In the genomic region with DNA sequence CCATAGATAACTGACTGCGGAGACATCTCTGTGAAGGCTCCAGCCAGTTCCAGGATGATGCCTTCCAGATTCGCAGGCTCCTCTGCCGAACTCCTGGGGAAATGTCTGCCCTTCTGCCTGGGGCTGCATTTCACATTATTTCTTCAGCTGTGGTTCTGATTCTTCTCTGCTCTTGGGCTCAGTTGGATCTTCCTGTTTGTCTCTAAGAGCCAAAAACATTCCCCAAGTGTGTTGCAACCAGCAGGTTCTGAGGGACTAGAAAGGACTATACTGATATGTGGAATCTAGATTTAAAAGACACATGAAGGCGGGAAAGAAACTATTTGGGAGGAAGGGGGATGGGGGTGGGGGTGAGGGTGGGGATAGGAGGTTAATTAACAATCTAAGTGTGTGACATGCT, we compare ENCODE assay signal across 20 mouse cellular contexts.
DNase-seq lines count a peak whose midpoint lies in the region; ATAC-seq and TF ChIP-seq lines count a peak whose summit lies in the region.
"Had no signal": no experiment of that assay in that cellular context is flagged by ENCODE, and none has a peak within 500 bp of the region (broad histone marks: within the 10 kb centered on the region; RNA-seq: fewer than 3 reads in every experiment).

No protein-coding gene starts in this region.

- no peak overlapping the region for H3K4me3 ChIP-seq in kidney, adult 2 months (ENCODE audit: insufficient read depth, low read depth, low read length)
- no peak overlapping the region for H3K4me3 ChIP-seq in limb, embryonic 15.5 days
- H3K4me3 ChIP-seq: hindbrain, embryonic 10.5 days; limb, embryonic 13.5 days; liver, embryonic 15.5 days; midbrain, embryonic 15.5 days; neural tube, embryonic 12.5 days; stomach, embryonic 15.5 days had no signal

- intact Hi-C loops in heart, postnatal 36 days (cut with DNase I): no loop called here

- WGBS in kidney, adult 2 months: 79% methylated on average over 4 of the region's 4 CpGs
- WGBS in limb, embryonic 15.5 days: 74% methylated on average over 4 of the region's 4 CpGs

- H3K27ac ChIP-seq in kidney, adult 2 months (ENCODE audit: insufficient read depth, low read depth, low read length): peak overlapping the region; percentile 3; the same call in 1 of the 2 replicates
- peak overlapping the region; percentile 76 for H3K27ac ChIP-seq in limb, embryonic 15.5 days
- H3K27ac ChIP-seq: hindbrain, embryonic 10.5 days; liver, embryonic 15.5 days; midbrain, embryonic 15.5 days; neural tube, embryonic 12.5 days; stomach, embryonic 15.5 days had no signal

- H3K9ac ChIP-seq in limb, embryonic 15.5 days: no peak overlapping the region
- H3K9ac ChIP-seq: limb, embryonic 13.5 days; liver, embryonic 15.5 days; midbrain, embryonic 15.5 days; neural tube, embryonic 12.5 days; stomach, embryonic 15.5 days had no signal

- no peaks in the 10 kb centered on the region for H3K36me3 ChIP-seq in kidney, adult 2 months (ENCODE audit: control insufficient read depth, insufficient read depth, low read length)
- no peaks in the 10 kb centered on the region for H3K36me3 ChIP-seq in limb, embryonic 15.5 days
- H3K36me3 ChIP-seq: G1E; hindbrain, embryonic 10.5 days; limb, embryonic 13.5 days; liver, embryonic 15.5 days; midbrain, embryonic 15.5 days; neural tube, embryonic 12.5 days; stomach, embryonic 15.5 days had no signal

- ATAC-seq in limb, embryonic 15.5 days (ENCODE audit: insufficient number of reproducible peaks, low FRiP score, low TSS enrichment, low read depth): no peak
- ATAC-seq: midbrain, embryonic 15.5 days; Patski had no signal

- H3K27me3 ChIP-seq in kidney, adult 2 months (replicated peaks; ENCODE audit: control insufficient read depth, insufficient read depth, low read length): no peaks in the 10 kb centered on the region
- no peaks in the 10 kb centered on the region; the same call in 1 of the 2 replicates for H3K27me3 ChIP-seq in limb, embryonic 15.5 days
- H3K27me3 ChIP-seq: limb, embryonic 13.5 days; liver, embryonic 15.5 days; midbrain, embryonic 15.5 days; neural tube, embryonic 12.5 days; Patski; stomach, embryonic 15.5 days had no signal

- DNase-seq in heart, adult 11 months: peak; percentile 90
- DNase-seq in heart, postnatal 36 days: no peak
- DNase-seq in kidney, adult 2 months: peak; percentile 9
- DNase-seq in kidney, postnatal 10 days: no peak
- DNase-seq in adipocyte (ENCODE audit: low spot score): peak; percentile 28
- no peak for DNase-seq in cerebellum, postnatal 25 days
- DNase-seq: adrenal gland, adult 8-10 months; cerebellum, postnatal 36 days; embryo, embryonic 11 days; kidney, adult 8-10 months; thymus, postnatal 25 days had no signal

- no peak for TF ChIP-seq POLR2A in kidney, adult 2 months (IDR thresholded peaks at IDR 0.05; ENCODE audit: low read depth, low read length)

- H3K4me2 ChIP-seq in limb, embryonic 15.5 days: no peak overlapping the region
- H3K4me2 ChIP-seq: limb, embryonic 13.5 days; liver, embryonic 15.5 days; midbrain, embryonic 15.5 days; neural tube, embryonic 12.5 days; stomach, embryonic 15.5 days had no signal

- no peak for TF ChIP-seq CTCF in kidney, adult 2 months (conservative IDR thresholded peaks at IDR 0.05; ENCODE audit: insufficient read depth, insufficient read length, low read depth, low read length)

- H3K4me1 ChIP-seq in kidney, adult 2 months (ENCODE audit: control insufficient read depth, insufficient read depth, low read length): no peaks in the 10 kb centered on the region
- peaks cover 37% of the 10 kb centered on the region for H3K4me1 ChIP-seq in limb, embryonic 15.5 days
- H3K4me1 ChIP-seq: liver, embryonic 15.5 days had no signal

- no peaks in the 10 kb centered on the region for H3K9me3 ChIP-seq in limb, embryonic 15.5 days
- H3K9me3 ChIP-seq: G1E; hindbrain, embryonic 10.5 days; limb, embryonic 13.5 days; liver, embryonic 15.5 days; midbrain, embryonic 15.5 days; neural tube, embryonic 12.5 days; stomach, embryonic 15.5 days had no signal

Comparison
In these comparisons a context has a peak if more than half of its experiments do, and no peak if none do; other contexts are left out.
1. DNase-seq: peak in heart, adult 11 months (single experiment), kidney, adult 2 months (single experiment) and adipocyte (single experiment); none in heart, postnatal 36 days (0 of 2), kidney, postnatal 10 days (single experiment) and cerebellum, postnatal 25 days (0 of 2).